Mouse (Mus musculus): ENCODE results near the gene Mypop. TPM values are rescaled to one million over a fixed set of nuclear protein-coding genes. Genes with fewer than 3 reads are reported as not detected.

Mypop gene
- total and polyA plus RNA-seq, 2 experiments from 2014 or later: 5.0 to 16.0 TPM

GRCm38 (mm10) chr7:18978381-18978780, 12.7 kb upstream of the Mypop start:
- no peak overlapping the region for H3K27ac ChIP-seq (ENCODE audit: low read depth, low read length)
- TF ChIP-seq CTCF (IDR thresholded peaks at IDR 0.05): no peak
- H3K4me1 ChIP-seq (ENCODE audit: insufficient read depth, low read length): no peaks in the 10 kb centered on the region
- H3K9ac ChIP-seq (replicated peaks; ENCODE audit: low read length, poor library complexity, severe bottlenecking): no peak overlapping the region
- ATAC-seq (ENCODE audit: low FRiP score): no peak
- 89% methylated on average over 9 of the region's 9 CpGs for WGBS
- H3K9me3 ChIP-seq (ENCODE audit: low read length): no peaks in the 10 kb centered on the region
- no peak overlapping the region for H3K4me3 ChIP-seq (ENCODE audit: low read depth, low read length)
- H3K4me2 ChIP-seq (ENCODE audit: low read depth, low read length, poor library complexity, severe bottlenecking): no peak overlapping the region
- no peaks in the 10 kb centered on the region for H3K27me3 ChIP-seq (ENCODE audit: insufficient read depth, low read length)
- H3K36me3 ChIP-seq (ENCODE audit: insufficient read depth, low read length): no peaks in the 10 kb centered on the region
- DNase-seq (ENCODE audit: low spot score): no peak

- ATAC-seq (ENCODE audit: low FRiP score) (no peak), DNase-seq (ENCODE audit: low spot score) (no peak)
- Histone ChIP-seq H3K4me1 (ENCODE audit: insufficient read depth, low read length) (0 out of 2 replicates have a peak, but pooled peaks cover 2% of the 10 kb centered on the region), H3K27me3 (ENCODE audit: insufficient read depth, low read length) (no peaks in the 10 kb centered on the region), H3K27ac (ENCODE audit: low read depth, low read length) (no peak overlapping the region), H3K36me3 (ENCODE audit: insufficient read depth, low read length) (no peaks in the 10 kb centered on the region), H3K4me3 (ENCODE audit: low read depth, low read length) (no peak overlapping the region), H3K4me2 (ENCODE audit: low read depth, low read length, poor library complexity, severe bottlenecking) (no peak overlapping the region), H3K9ac (replicated peaks; ENCODE audit: low read length, poor library complexity, severe bottlenecking) (no peak overlapping the region), H3K9me3 (ENCODE audit: low read length) (no peaks in the 10 kb centered on the region)
- WGBS: 82% methylated on average over 2 of the region's 2 CpGs
- TF ChIP-seq CTCF (IDR thresholded peaks at IDR 0.05): no peak
Measured at GRCm38 (mm10) chr7:18986503-18986902, 4.5 kb upstream of the Mypop start.

GRCm38 (mm10) chr7:18987100-18987499, 3.9 kb upstream of the Mypop start, which contains the start of gene Nanos2:
Nanos2 (plus strand) TSS chr7:18987400.
- no peak for ATAC-seq (ENCODE audit: low FRiP score)
- H3K4me3 ChIP-seq (ENCODE audit: low read depth, low read length): no peak within 1 kb of the TSS

GRCm38 (mm10) chr7:18987747-18988146, 3.3 kb upstream of the Mypop start:
- H3K27me3 ChIP-seq (ENCODE audit: insufficient read depth, low read length): no peaks in the 10 kb centered on the region
- H3K4me1 ChIP-seq (ENCODE audit: insufficient read depth, low read length): peaks cover 2% of the 10 kb centered on the region; the same call in 1 of the 2 replicates
- H3K9ac ChIP-seq (replicated peaks; ENCODE audit: low read length, poor library complexity, severe bottlenecking): no peak overlapping the region
- 77% methylated on average over 13 of the region's 13 CpGs for WGBS
- DNase-seq (ENCODE audit: low spot score) (no peak), ATAC-seq (ENCODE audit: low FRiP score) (no peak)
- H3K4me3 ChIP-seq (ENCODE audit: low read depth, low read length): no peak overlapping the region
- no peak overlapping the region for H3K4me2 ChIP-seq (ENCODE audit: low read depth, low read length, poor library complexity, severe bottlenecking)
- no peak overlapping the region for H3K27ac ChIP-seq (ENCODE audit: low read depth, low read length)
- no peaks in the 10 kb centered on the region for H3K9me3 ChIP-seq (ENCODE audit: low read length)
- no peaks in the 10 kb centered on the region for H3K36me3 ChIP-seq (ENCODE audit: insufficient read depth, low read length)
- TF ChIP-seq CTCF (IDR thresholded peaks at IDR 0.05): no peak

More at GRCm38 (mm10) chr7:18987100-18987499, 3.9 kb upstream of the Mypop start, which contains the start of gene Nanos2:
- Histone ChIP-seq H3K27ac (ENCODE audit: low read depth, low read length) (no peak within 1 kb of the TSS), H3K9ac (replicated peaks; ENCODE audit: low read length, poor library complexity, severe bottlenecking) (no peak within 1 kb of the TSS), H3K9me3 (ENCODE audit: low read length) (no peaks in the 10 kb centered on the region), H3K4me1 (ENCODE audit: insufficient read depth, low read length) (0 out of 2 replicates have a peak, but pooled peaks cover 2% of the 10 kb centered on the region), H3K36me3 (ENCODE audit: insufficient read depth, low read length) (no peaks in the 10 kb centered on the region), H3K27me3 (ENCODE audit: insufficient read depth, low read length) (no peaks in the 10 kb centered on the region), H3K4me2 (ENCODE audit: low read depth, low read length, poor library complexity, severe bottlenecking) (no peak within 1 kb of the TSS)
- no peak for DNase-seq (ENCODE audit: low spot score)
- TF ChIP-seq CTCF (IDR thresholded peaks at IDR 0.05): no peak
- WGBS: 76% methylated on average over 2 of the region's 2 CpGs

GRCm38 (mm10) chr7:18988780-18989179, 2.3 kb upstream of the Mypop start:
- no peak overlapping the region for H3K27ac ChIP-seq (ENCODE audit: low read depth, low read length)

GRCm38 (mm10) chr7:18989995-18990394, 1.1 kb upstream of the Mypop start:
- peak; percentile 71 for TF ChIP-seq CTCF (IDR thresholded peaks at IDR 0.05)
- peak overlapping the region; percentile 37; the same call in 1 of the 2 replicates for H3K9ac ChIP-seq (replicated peaks; ENCODE audit: low read length, poor library complexity, severe bottlenecking)
- DNase-seq (ENCODE audit: low spot score) (peak; percentile 74), ATAC-seq (ENCODE audit: low FRiP score) (peak; percentile 28; the same call in 1 of the 2 replicates)
- no peaks in the 10 kb centered on the region; the same call in 1 of the 2 replicates for H3K36me3 ChIP-seq (ENCODE audit: insufficient read depth, low read length)
- peak overlapping the region; percentile 61 for H3K4me3 ChIP-seq (ENCODE audit: low read depth, low read length)
- H3K4me1 ChIP-seq (ENCODE audit: insufficient read depth, low read length): peaks cover 17% of the 10 kb centered on the region
- H3K27ac ChIP-seq (ENCODE audit: low read depth, low read length): peak overlapping the region; percentile 73
- H3K9me3 ChIP-seq (ENCODE audit: low read length): no peaks in the 10 kb centered on the region
- H3K4me2 ChIP-seq (ENCODE audit: low read depth, low read length, poor library complexity, severe bottlenecking): peak overlapping the region; percentile 44
- 1% methylated on average over 5 of the region's 5 CpGs for WGBS
- H3K27me3 ChIP-seq (ENCODE audit: insufficient read depth, low read length): no peaks in the 10 kb centered on the region

More at GRCm38 (mm10) chr7:18988780-18989179, 2.3 kb upstream of the Mypop start:
- Histone ChIP-seq H3K36me3 (ENCODE audit: insufficient read depth, low read length) (no peaks in the 10 kb centered on the region; the same call in 1 of the 2 replicates), H3K4me1 (ENCODE audit: insufficient read depth, low read length) (peaks cover 10% of the 10 kb centered on the region), H3K27me3 (ENCODE audit: insufficient read depth, low read length) (no peaks in the 10 kb centered on the region), H3K4me2 (ENCODE audit: low read depth, low read length, poor library complexity, severe bottlenecking) (no peak overlapping the region), H3K4me3 (ENCODE audit: low read depth, low read length) (no peak overlapping the region), H3K9me3 (ENCODE audit: low read length) (no peaks in the 10 kb centered on the region), H3K9ac (replicated peaks; ENCODE audit: low read length, poor library complexity, severe bottlenecking) (no peak overlapping the region)
- TF ChIP-seq CTCF (IDR thresholded peaks at IDR 0.05): no peak
- no peak for DNase-seq (ENCODE audit: low spot score)
- no peak for ATAC-seq (ENCODE audit: low FRiP score)
- 75% methylated on average over 6 of the region's 6 CpGs for WGBS
